Mouse (Mus musculus) mesoderm, embryonic 11.5 days (tissue): ENCODE data around the gene Phc2.
"Not testable (repeated sequence)": the region's sequence is repeated elsewhere in the genome, so short reads cannot be mapped to it uniquely, and the experiment has no call there.

Source experiments
- DNase-seq: peaks from one replicate; pipeline ENCODE4 v3.0.0-alpha.2; 2012; ENCODE audit warnings: low read depth, low spot score

Phc2 gene

DNA sequence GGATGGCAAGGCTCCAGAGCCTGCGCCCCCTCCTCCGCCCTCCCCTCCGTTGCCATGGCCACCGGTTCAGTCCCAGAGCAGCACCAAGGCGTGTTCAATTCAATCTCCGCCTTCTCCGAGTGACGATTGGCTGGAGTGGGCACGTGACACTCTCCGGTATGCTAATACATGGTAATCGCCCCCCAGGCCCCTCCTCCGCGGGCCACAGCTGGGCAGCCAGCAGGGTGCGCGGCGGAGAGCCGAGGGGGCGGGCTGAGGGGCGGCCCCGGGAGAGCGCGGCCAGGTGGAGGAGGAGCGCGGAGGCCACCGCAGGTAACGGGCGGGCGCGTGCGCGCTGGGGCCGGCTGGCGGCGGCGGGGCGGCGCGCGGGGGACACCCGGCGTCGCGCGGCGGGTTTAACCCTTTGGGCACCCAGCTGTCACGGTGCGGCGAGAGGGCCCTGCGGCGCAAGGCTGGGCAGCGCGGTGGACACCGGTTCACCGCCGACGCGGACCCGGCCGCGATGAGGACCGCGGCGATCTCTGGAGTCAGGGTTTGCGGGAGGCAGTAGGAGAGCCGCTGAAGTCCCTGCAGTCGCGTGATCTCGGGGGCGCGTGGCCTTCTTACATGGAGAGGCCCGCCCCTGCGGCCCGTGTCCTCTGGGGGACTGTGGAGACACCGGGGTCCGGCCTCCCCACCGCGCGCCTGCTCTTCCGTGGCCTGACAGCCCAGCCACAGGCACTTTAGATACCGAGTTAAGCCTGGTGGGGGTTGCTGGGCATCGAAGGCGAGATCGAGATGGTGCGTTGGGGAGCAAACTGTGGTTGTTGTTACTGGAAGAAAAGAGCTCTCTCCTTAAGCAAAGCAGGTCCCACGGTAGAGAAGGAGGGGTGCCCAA lies at the start of gene Phc2:
Phc2 (plus strand) TSS at position 198 of the 877 bp plus-strand sequence.
- DNase-seq, result peak; percentile 96

DNA sequence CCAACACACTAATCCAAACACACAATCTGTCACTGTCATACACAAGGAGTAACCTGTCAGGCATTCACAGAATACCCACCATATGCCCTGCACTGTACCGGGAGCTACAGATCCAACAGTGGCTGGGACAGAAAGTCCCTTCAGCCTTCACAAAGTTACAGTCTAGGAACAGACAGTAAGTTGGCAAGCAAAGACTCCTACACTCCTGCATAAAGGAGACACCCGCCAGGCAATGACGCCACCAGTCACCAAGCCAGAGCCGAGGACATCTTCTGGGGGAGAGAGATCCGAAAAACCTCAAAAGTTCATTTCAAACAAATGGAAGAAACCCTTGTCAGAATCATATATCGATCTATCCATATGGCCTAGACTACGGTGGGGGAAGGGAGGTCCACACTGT lies 47.9 kb upstream of the Phc2 start:
- DNase-seq, result no peak

DNA sequence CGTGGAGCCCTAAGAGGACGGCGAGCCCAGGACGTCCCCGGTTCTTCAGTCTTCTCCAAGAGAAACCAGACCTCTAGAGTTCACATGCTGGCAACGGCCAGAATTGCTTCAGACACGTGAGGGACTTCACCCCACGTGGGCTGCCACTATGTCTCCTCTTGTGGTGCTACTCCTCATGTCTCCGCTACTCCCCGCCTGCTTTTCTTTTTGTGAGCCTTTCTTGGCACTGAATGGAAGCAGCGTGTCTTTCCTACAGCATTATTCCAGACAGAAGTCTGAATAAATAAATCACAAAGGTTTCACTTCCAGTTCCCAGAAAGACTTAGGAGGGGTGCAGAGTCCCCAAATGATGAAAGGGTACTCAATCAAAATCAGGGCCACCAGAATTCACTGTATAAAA lies 46.8 kb upstream of the Phc2 start:
- DNase-seq, result no peak

- peak; percentile 23 for DNase-seq
These were observed 45.1 kb upstream of the Phc2 start for GRCm38 (mm10) chr4:128609276-128609924.

DNA sequence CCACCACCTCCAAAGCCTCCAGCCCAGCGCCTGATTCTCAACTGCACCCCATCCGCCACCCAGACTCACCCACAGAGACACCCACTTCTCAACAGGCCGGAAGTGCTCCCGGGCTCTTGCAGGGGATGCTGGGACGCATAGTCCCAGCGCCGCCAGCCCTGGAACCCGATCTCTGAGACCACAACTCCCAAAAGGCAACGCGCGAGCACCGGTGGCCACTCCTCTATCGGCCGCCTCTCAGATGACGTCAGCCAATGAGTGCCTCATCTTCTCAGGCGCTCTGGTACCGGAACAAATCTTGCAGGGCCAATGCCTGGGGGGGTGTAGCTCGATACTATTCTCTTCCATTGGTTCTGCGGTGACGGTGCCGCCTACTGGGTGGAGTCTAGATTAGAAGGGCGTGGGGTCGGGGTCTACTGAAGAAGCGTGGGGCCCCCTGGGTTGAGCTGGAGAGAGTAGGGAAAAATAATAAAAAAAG lies 44.5 kb upstream of the Phc2 start, which contains the start of gene Zscan20:
Zscan20 (minus strand) TSS at position 174 of the 478 bp plus-strand sequence.
- peak; percentile 98 for DNase-seq

GRCm38 (mm10) chr4:128610706-128611105 lies 43.8 kb upstream of the Phc2 start:
- DNase-seq, result no peak

GRCm38 (mm10) chr4:128611726-128612125 lies 42.8 kb upstream of the Phc2 start:
- DNase-seq, result not testable (repeated sequence)

- peak; percentile 78 for DNase-seq
These were observed 41.2 kb upstream of the Phc2 start for GRCm38 (mm10) chr4:128613326-128613725.

DNA sequence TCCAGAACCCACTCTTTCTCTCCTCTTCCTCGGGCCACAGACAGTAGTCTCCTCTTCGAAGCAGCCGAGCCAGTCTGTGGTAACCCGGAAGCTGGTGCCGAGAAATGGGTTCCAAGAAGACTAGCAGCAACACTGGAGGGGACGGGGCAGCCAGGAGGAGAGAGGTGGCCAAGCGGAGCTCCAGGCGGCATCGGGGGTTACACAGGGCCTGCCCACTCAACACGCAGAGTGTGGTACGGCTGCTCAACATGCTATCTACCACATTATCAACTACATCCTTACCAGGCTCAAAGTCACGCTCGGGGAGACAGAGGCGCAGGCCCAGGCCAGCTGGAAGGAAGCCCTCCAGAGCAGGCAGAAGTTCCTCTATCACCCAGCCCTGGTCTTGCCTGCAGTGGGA lies 38.7 kb upstream of the Phc2 start:
- no peak for DNase-seq

DNA sequence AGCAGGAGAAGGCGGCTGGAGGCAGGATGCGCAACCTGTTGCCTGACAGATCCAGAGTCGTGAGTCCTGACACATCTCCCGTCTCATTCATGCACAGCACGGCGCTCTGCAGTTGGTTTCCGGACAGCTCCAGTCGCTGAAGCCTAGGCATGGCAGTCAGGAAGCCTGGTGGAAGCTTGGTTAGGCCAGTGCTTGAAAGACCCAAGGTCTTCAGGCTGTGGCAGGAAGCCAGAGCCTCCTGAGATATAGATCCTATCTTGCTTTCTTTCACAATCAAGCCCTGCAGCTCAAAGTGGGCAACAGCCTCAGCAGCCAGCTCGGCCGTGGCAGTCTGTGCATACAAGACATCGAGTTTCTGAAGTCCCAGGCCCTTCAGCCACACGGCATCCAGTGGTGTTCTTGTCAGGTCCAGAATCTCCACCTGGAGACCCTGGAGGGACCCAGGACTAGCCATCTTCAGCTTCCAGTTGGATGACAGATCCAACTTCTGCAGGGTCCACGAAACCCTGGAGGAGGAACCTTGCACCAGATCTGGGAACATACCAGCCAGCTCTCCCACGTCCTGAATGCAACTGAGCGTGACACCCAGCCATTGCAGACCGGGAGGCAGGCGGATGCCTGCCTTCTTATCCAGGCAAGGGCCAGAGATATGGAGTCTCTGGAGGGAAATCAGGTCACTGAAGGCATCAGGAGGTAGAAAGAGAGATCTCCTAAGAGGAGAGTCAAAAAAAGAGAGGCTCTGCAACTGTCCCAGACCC lies 37.0 kb upstream of the Phc2 start:
- no peak for DNase-seq

DNA sequence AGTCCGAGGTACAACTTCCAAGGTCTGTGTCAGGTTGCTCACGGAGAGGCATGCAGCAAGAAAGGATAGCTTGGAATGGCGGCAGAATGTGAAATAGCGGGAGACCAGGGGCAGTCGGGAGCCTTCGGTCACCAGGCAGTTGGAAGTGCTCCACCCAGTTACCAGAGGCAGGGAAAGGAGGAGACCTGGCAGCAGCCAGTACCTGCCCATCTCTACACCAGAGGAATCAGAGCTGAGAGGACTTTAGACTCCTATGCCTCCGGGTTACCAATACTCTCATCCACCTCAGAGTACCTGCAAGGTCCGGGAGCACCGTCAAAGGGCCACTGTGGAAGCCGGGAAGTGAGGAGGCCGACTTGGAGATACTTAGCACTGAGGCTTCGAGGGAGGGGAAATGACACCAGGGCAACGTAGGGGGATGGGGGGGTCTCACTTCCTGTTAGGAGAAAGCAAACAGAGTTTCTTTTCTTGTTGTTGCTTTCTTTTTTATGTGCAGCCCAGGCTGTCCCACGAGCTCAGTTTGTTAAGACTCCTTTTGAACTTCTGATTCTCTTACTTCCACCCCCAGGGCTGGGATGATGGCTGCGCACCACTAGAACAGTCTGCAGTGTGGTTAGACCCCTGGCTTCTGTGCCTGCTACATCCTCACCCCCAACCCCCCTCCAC lies 36.1 kb upstream of the Phc2 start, which contains the start of gene Tlr12:
Tlr12 (minus strand) TSS at position 374 of the 666 bp plus-strand sequence.
- DNase-seq, result no peak

DNA sequence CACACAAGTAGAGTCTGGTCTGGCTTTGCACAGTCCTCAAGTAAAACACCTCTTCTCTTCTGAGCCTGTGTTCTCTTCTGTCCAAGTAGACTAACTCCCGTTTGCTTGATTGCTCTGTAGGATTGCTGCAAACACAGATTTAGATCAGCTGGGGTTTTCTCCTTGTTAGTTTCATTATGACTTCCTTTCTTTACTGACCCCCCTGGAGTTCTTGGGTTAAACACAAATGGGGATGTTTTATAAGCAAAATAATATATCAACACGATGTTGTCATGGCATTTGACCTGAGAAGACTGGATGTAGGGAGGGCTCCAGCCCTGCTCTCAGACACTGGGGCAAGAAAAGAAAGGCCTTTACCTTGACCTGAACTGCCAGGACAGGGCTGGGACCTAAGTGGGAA lies 35.5 kb upstream of the Phc2 start:
- DNase-seq, result no peak

GRCm38 (mm10) chr4:128620572-128620971 lies 33.9 kb upstream of the Phc2 start:
- no peak for DNase-seq

- DNase-seq, result no peak
These were observed 33.4 kb upstream of the Phc2 start for GRCm38 (mm10) chr4:128621109-128621508.

DNA sequence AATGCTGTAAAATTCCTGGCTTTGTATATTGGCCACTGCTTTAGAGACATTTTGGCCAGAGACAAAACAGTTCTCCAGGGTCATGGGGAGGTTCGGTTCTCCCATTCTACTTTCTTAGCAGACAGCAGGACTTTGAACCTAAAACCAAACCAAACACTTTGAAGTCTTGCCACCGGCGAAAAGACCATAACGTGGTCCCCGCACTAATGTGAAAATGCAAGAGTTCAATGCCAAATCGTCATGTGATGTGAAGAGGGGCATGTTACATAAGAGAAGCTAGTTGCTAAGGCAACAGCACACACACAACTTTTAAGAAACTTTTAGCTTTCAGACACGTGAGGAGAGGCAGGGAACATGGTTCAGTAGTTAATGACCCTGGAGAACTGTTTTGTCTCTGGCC lies 19.1 kb upstream of the Phc2 start:
- DNase-seq, result no peak

- DNase-seq, result no peak
These were observed 18.5 kb upstream of the Phc2 start for GRCm38 (mm10) chr4:128635894-128636585.

GRCm38 (mm10) chr4:128637250-128637649 lies 17.3 kb upstream of the Phc2 start:
- peak; percentile 63 for DNase-seq

GRCm38 (mm10) chr4:128638265-128638923 lies 16.1 kb upstream of the Phc2 start:
- DNase-seq, result no peak

DNA sequence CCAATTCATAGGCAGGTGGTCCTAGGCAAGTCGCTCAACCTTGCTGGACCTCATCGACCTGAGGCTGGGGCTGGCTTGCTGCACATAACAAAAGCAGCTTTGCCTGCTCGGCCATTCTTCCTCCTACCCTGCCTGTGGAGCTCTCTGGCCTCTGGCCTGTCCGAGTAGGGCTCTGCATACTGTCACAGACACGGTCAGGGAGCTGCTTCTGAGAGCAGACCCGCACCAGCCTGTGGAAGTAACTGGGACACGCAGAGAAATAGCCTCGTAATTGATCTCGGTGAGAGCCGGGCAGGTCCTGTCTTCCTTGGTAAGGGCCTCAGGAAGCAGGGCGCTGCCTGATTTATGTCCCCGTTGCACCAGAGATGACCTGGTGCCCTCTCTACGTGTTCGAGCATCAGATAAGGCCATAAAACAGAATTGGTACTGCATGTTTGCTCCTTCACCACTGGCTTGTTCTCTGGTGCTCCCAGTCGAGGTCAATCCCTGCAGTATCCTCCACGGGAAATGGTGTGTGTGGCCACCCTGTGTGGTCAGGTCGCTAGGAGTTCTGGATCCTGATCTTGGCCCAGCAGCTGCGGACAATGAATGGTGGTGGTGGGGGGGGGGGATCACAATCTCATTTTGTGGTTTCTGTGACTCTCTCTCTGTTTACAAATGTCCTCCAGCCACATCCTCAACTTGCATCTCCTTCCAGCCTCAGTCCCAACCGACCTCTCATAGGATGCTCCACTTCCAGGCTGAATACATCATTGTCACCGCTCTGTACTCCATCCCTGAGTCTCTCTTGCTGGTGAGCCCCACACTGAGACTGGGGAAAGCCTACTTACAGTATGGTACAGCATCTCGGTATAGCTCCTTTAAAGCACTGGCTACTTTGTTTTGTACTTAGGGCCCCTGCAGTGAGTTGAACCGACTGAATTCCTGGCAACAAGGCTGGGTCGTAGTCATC lies 12.5 kb upstream of the Phc2 start:
- peak; percentile 63 for DNase-seq
